Mouse (Mus musculus) brain, embryonic 14.5 days (tissue): Measurements from ENCODE around the gene Smyd2.

Source experiments
- CTCF ChIP-seq: fragments of 200-500 bp; IDR thresholded peaks from 2 replicates; pipeline ENCODE4 v1.5.1; 2012; ENCODE audit warnings: inconsistent platforms, mild to moderate bottlenecking, moderate library complexity, borderline replicate concordance; ENCODE audit not compliant: insufficient read depth, insufficient read length; ENCODE audit errors: extremely low read depth
- POLR2A ChIP-seq: fragments of 200-500 bp; IDR thresholded peaks from 2 replicates; pipeline ENCODE4 v1.6.1; 2012; ENCODE audit warnings: mild to moderate bottlenecking, inconsistent platforms, borderline replicate concordance; ENCODE audit not compliant: poor library complexity, insufficient read depth, insufficient read length, severe bottlenecking; ENCODE audit errors: extremely low read depth

DNA sequence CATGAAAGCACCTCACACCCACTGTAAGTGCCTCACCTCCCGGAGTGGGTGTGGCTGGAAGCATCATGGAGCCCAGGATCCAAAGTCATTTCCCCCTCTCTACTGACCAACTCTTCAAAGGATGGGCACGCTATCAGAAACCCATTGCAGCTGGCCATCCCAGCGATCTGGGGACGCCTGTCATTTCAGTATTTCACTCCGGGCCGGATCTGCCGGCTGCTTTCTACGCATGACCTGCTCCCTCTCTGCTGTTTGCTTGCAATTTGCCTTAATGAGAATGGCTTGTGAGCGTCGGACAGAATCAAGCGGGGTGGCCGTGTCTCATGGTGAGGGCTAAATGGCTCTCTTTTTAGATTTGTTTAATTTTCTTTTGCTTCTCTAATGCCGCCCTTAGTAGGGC lies 88.0 kb downstream of the Smyd2 start:
- TF ChIP-seq CTCF (no peak), POLR2A (no peak)
